Mouse (Mus musculus) intestine, embryonic 16.5 days (tissue): ENCODE measurements around the gene Ntn1. TPM values are rescaled to one million over a fixed set of nuclear protein-coding genes. Genes with fewer than 3 reads are reported as not detected.
A peak's percentile ranks its signal among the peaks of the same experiment; 100 is the strongest.

Source experiments
- ATAC-seq: fragments of 200-750 bp; cut with Nextera tagmentation; 2 replicates; pipeline ENCODE4 v1.8.0; 2017; ENCODE audit warnings: moderate TSS enrichment, moderate library complexity
- H3K27ac ChIP-seq: fragments of 300-500 bp; sonication (generic); 2 replicates; pipeline ENCODE4 v1.5.1; 2014; ENCODE audit warnings: mild to moderate bottlenecking, low read length
- H3K27me3 ChIP-seq: fragments of 300-500 bp; sonication (generic); replicated peaks from 2 replicates; pipeline ENCODE4 v1.6.1; 2014; ENCODE audit warnings: low read length, control low read depth, mixed read lengths; ENCODE audit not compliant: control insufficient read depth, insufficient read depth
- H3K36me3 ChIP-seq: fragments of 300-500 bp; sonication (generic); 2 replicates; pipeline ENCODE4 v1.6.1; 2014; ENCODE audit warnings: low read length, control low read depth; ENCODE audit not compliant: control insufficient read depth, insufficient read depth
- H3K4me1 ChIP-seq: fragments of 300-500 bp; sonication (generic); 2 replicates; pipeline ENCODE4 v1.6.1; 2014; ENCODE audit warnings: low read length, control low read depth, mixed read lengths; ENCODE audit not compliant: control insufficient read depth, insufficient read depth
- H3K4me2 ChIP-seq: fragments of 300-500 bp; sonication (generic); 2 replicates; pipeline ENCODE4 v1.6.1; 2014; ENCODE audit warnings: low read depth, low read length, control low read depth
- H3K4me3 ChIP-seq: fragments of 300-500 bp; sonication (generic); 2 replicates; pipeline ENCODE4 v1.5.1; 2014; ENCODE audit warnings: mild to moderate bottlenecking, low read length
- H3K9ac ChIP-seq: fragments of 300-500 bp; sonication (generic); 2 replicates; pipeline ENCODE4 v1.6.1; 2014; ENCODE audit warnings: low read depth, low read length
- H3K9me3 ChIP-seq: fragments of 300-500 bp; sonication (generic); 2 replicates; pipeline ENCODE4 v1.6.1; 2016; ENCODE audit warnings: low read length, control low read depth; ENCODE audit not compliant: control insufficient read depth
- WGBS: fragments of 180-500 bp; shearing (Covaris S2); extraction: QIAGEN DNeasy Blood & Tissue Kit; methylation state at CpG from one replicate; pipeline ENCODE4 v1.1.7; 2014; 5-methylcytosine and 5-hydroxymethylcytosine counted together
- polyA plus RNA-seq: library from polyadenylated mRNA; unstranded; fragments of >200 nt; fragmentation: Nextera tagmentation; extraction: Ambion mirVana; gene quantifications from 2 replicates; pipeline ENCODE4 v1.2.1, GENCODE M21; 2015

Ntn1 gene
- polyA plus RNA-seq, 1 experiment from 2014 or later, result 5.6 TPM

- ATAC-seq, result no peak
- H3K4me3 ChIP-seq, result no peak overlapping the region
- H3K36me3 ChIP-seq, result no peaks in the 10 kb centered on the region
- H3K9me3 ChIP-seq, result no peaks in the 10 kb centered on the region
- H3K4me2 ChIP-seq, result no peak overlapping the region
- no peak overlapping the region for H3K9ac ChIP-seq
- H3K27ac ChIP-seq, result no peak overlapping the region
- peaks cover 3% of the 10 kb centered on the region; the same call in 1 of the 2 replicates for H3K4me1 ChIP-seq
- 88% methylated on average over 12 of the region's 12 CpGs for WGBS
- H3K27me3 ChIP-seq, result no peaks in the 10 kb centered on the region
These were observed 51.8 kb downstream of the Ntn1 start for GRCm38 (mm10) chr11:68348851-68349250.

DNA sequence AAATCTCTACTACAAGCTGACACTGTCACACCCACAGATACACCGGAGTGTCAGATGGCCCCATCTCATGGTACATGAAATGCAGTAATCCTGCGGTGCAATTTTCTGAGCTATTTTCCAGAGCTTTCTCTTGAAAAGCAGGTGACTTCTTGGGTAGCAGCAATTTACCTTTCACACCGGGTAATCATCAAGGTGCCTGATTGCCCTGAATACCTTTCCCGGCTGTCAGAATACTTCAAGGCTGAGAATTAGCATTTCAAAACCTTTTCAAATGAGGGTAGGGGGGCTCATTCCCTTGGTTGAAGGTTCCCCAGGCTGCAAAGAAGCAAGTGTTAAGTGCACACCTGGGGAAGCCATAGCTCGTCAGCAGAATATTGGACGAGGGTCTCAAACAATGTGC, 52.5 kb downstream of the Ntn1 start:
- Histone ChIP-seq H3K9me3 (no peaks in the 10 kb centered on the region), H3K4me3 (no peak overlapping the region), H3K4me1 (peaks cover 3% of the 10 kb centered on the region; the same call in 1 of the 2 replicates), H3K9ac (no peak overlapping the region), H3K4me2 (no peak overlapping the region), H3K27ac (no peak overlapping the region), H3K27me3 (no peaks in the 10 kb centered on the region), H3K36me3 (no peaks in the 10 kb centered on the region)
- WGBS, result 49% methylated on average over 6 of the region's 6 CpGs
- ATAC-seq, result no peak

- WGBS, result 75% methylated on average over 5 of the region's 5 CpGs
- no peak for ATAC-seq
- no peak overlapping the region for H3K4me2 ChIP-seq
These were observed 53.1 kb downstream of the Ntn1 start for GRCm38 (mm10) chr11:68347508-68347907.

GRCm38 (mm10) chr11:68346099-68346498, 54.5 kb downstream of the Ntn1 start:
- ATAC-seq, result no peak
- Histone ChIP-seq H3K9ac (no peak overlapping the region), H3K36me3 (no peaks in the 10 kb centered on the region)

More at GRCm38 (mm10) chr11:68347508-68347907, 53.1 kb downstream of the Ntn1 start:
- Histone ChIP-seq H3K27me3 (no peaks in the 10 kb centered on the region), H3K27ac (no peak overlapping the region), H3K9me3 (no peaks in the 10 kb centered on the region), H3K9ac (no peak overlapping the region), H3K36me3 (no peaks in the 10 kb centered on the region), H3K4me1 (peaks cover 3% of the 10 kb centered on the region; the same call in 1 of the 2 replicates), H3K4me3 (no peak overlapping the region)

DNA sequence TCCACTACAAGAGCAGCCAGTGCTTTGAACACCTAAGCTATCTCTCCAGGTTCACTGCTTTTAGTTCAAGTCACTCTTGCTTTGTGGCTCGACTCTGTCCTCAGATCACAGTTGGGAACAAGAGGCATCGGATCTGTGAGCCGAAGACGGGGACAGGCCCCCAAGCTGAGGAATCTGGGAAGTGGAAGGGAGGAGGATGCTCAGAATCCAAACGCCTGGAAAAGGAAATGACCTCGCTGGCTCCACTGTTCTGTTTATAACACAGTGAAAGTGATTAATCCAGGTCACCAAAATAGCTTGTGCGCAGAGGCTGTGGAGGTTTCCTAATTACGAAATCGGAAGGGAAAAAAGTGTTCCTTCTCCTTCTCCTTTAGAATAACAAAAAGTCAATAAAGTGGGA, 56.4 kb downstream of the Ntn1 start:
- Histone ChIP-seq H3K4me3 (no peak overlapping the region), H3K4me1 (peaks cover 14% of the 10 kb centered on the region), H3K9me3 (no peaks in the 10 kb centered on the region), H3K9ac (no peak overlapping the region), H3K27me3 (no peaks in the 10 kb centered on the region), H3K27ac (no peak overlapping the region), H3K36me3 (no peaks in the 10 kb centered on the region), H3K4me2 (no peak overlapping the region)
- 43% methylated on average over 9 of the region's 9 CpGs for WGBS
- ATAC-seq, result no peak

More at GRCm38 (mm10) chr11:68346099-68346498, 54.5 kb downstream of the Ntn1 start:
- peaks cover 14% of the 10 kb centered on the region for H3K4me1 ChIP-seq
- 90% methylated on average over 5 of the region's 5 CpGs for WGBS
- no peaks in the 10 kb centered on the region for H3K27me3 ChIP-seq
- H3K9me3 ChIP-seq, result no peaks in the 10 kb centered on the region
- H3K4me2 ChIP-seq, result no peak overlapping the region
- no peak overlapping the region for H3K4me3 ChIP-seq
- no peak overlapping the region for H3K27ac ChIP-seq

- no peak for ATAC-seq
These were observed 57.9 kb downstream of the Ntn1 start for GRCm38 (mm10) chr11:68342761-68343160.

GRCm38 (mm10) chr11:68342003-68342400, 58.6 kb downstream of the Ntn1 start:
- H3K27ac ChIP-seq, result no peak overlapping the region

More at GRCm38 (mm10) chr11:68342761-68343160, 57.9 kb downstream of the Ntn1 start:
- Histone ChIP-seq H3K4me3 (no peak overlapping the region), H3K9ac (no peak overlapping the region), H3K4me2 (no peak overlapping the region), H3K9me3 (no peaks in the 10 kb centered on the region), H3K27ac (no peak overlapping the region), H3K27me3 (no peaks in the 10 kb centered on the region), H3K36me3 (no peaks in the 10 kb centered on the region), H3K4me1 (peaks cover 14% of the 10 kb centered on the region)
- 82% methylated on average over 5 of the region's 5 CpGs for WGBS

GRCm38 (mm10) chr11:68341111-68342002, 59.3 kb downstream of the Ntn1 start:
- no peaks in the 10 kb centered on the region for H3K36me3 ChIP-seq
- peaks cover 14% of the 10 kb centered on the region for H3K4me1 ChIP-seq
- no peaks in the 10 kb centered on the region for H3K9me3 ChIP-seq
- WGBS, result 63% methylated on average over 13 of the region's 13 CpGs
- H3K4me2 ChIP-seq, result no peak overlapping the region
- H3K27ac ChIP-seq, result no peak overlapping the region
- H3K27me3 ChIP-seq, result no peaks in the 10 kb centered on the region
- peak; percentile 40; the same call in 1 of the 2 replicates for ATAC-seq
- no peak overlapping the region for H3K4me3 ChIP-seq
- no peak overlapping the region for H3K9ac ChIP-seq

More at GRCm38 (mm10) chr11:68342003-68342400, 58.6 kb downstream of the Ntn1 start:
- Histone ChIP-seq H3K9me3 (no peaks in the 10 kb centered on the region), H3K9ac (no peak overlapping the region), H3K4me1 (peaks cover 14% of the 10 kb centered on the region), H3K4me2 (no peak overlapping the region), H3K36me3 (no peaks in the 10 kb centered on the region), H3K27me3 (no peaks in the 10 kb centered on the region), H3K4me3 (no peak overlapping the region)
- 53% methylated on average over 5 of the region's 5 CpGs for WGBS
- ATAC-seq, result no peak

- WGBS, result 85% methylated on average over 3 of the region's 3 CpGs
- ATAC-seq, result no peak
These were observed 60.3 kb downstream of the Ntn1 start for GRCm38 (mm10) chr11:68340366-68340765.

More at GRCm38 (mm10) chr11:68340366-68340765, 60.3 kb downstream of the Ntn1 start:
- H3K9ac ChIP-seq, result no peak overlapping the region
- H3K4me1 ChIP-seq, result peaks cover 14% of the 10 kb centered on the region
- no peaks in the 10 kb centered on the region for H3K9me3 ChIP-seq
- no peak overlapping the region for H3K4me2 ChIP-seq
- no peak overlapping the region for H3K27ac ChIP-seq
- H3K27me3 ChIP-seq, result no peaks in the 10 kb centered on the region
- H3K4me3 ChIP-seq, result no peak overlapping the region
- H3K36me3 ChIP-seq, result no peaks in the 10 kb centered on the region
